Mouse (Mus musculus): ENCODE measurements at regions not wholly inside any gene's neighbourhood (a gene's known extent, or its start where the extent isn't known, plus 50 kb on each side); places are given as distances from the start of the nearest gene placed in this dataset.

GRCm38 (mm10) chr10:20798400-20798799 lies 73.5 kb upstream of the Pde7b start:
- no peak for DNase-seq (ENCODE audit: low read depth, low spot score)
- WGBS = 94% methylated on average over 2 of the region's 2 CpGs

GRCm38 (mm10) chr10:20793956-20794355 lies 69.1 kb upstream of the Pde7b start:
- WGBS = 87% methylated on average over 6 of the region's 6 CpGs
- DNase-seq (ENCODE audit: low read depth, low spot score) = no peak

- WGBS = 80% methylated on average over 1 of the region's 1 CpGs
Observed at GRCm38 (mm10) chr10:20780946-20781345, 56.1 kb upstream of the Pde7b start.

GRCm38 (mm10) chr10:20776640-20777413 lies 51.9 kb upstream of the Pde7b start:
- 58% methylated on average over 11 of the region's 11 CpGs for WGBS
- no peak for DNase-seq (ENCODE audit: low read depth, low spot score)

More at GRCm38 (mm10) chr10:20780946-20781345, 56.1 kb upstream of the Pde7b start:
- no peak for DNase-seq (ENCODE audit: low read depth, low spot score)

- 88% methylated on average over 3 of the region's 3 CpGs for WGBS
- no peak for DNase-seq (ENCODE audit: low read depth, low spot score)
Observed at GRCm38 (mm10) chr10:20775731-20776429, 51.0 kb upstream of the Pde7b start.
